Mouse (Mus musculus): ENCODE measurements around the gene Rab31. TPM values are rescaled to one million over a fixed set of nuclear protein-coding genes. Genes with fewer than 3 reads are reported as not detected.

Gene Rab31
- polyA plus RNA-seq, 2 experiments, result 2.7 to 5.0 TPM

- Histone ChIP-seq H3K9me3 (ENCODE audit: control insufficient read depth, low read length) (no peaks in the 10 kb centered on the region), H3K36me3 (replicated peaks; ENCODE audit: control insufficient read depth, insufficient read depth, low read depth) (no peaks in the 10 kb centered on the region), H3K4me1 (replicated peaks; ENCODE audit: control insufficient read depth in 2 of 2, insufficient read depth in 2 of 2, low read length in 1 of 2) (peaks cover 0 to 1% of the 10 kb centered on the region in 2 experiments; a peak in 1 of 4 replicates), H3K4me3 (ENCODE audit: insufficient read depth in 1 of 2, low read depth in 2 of 2, low read length in 2 of 2) (no peak overlapping the region), H3K27ac (no peak overlapping the region), H3K9ac (replicated peaks) (no peak overlapping the region), H3K27me3 (ENCODE audit: control insufficient read depth, insufficient read depth, low read length) (no peaks in the 10 kb centered on the region), H3K4me2 (ENCODE audit: low read depth) (no peak overlapping the region)
- DNase-seq (ENCODE audit: low read depth in 3 of 3, low spot score in 3 of 3) (no peak), ATAC-seq (ENCODE audit: insufficient read depth) (no peak)
- no peak for TF ChIP-seq EP300 (IDR thresholded peaks at IDR 0.05; ENCODE audit: low read depth)
- no peak for TF ChIP-seq CTCF (IDR thresholded peaks at IDR 0.05; ENCODE audit: low read depth)
- 45% methylated on average over 14 of the region's 14 CpGs for WGBS (ENCODE audit: insufficient replicate concordance)
These were observed 92.6 kb downstream of the Rab31 start for GRCm38 (mm10) chr17:65679806-65680446.

- TF ChIP-seq CTCF (IDR thresholded peaks at IDR 0.05; ENCODE audit: low read depth), result peak; percentile 39; the same call in 1 of the 2 replicates
- TF ChIP-seq EP300 (IDR thresholded peaks at IDR 0.05; ENCODE audit: low read depth), result no peak
- WGBS (ENCODE audit: insufficient replicate concordance), result 29% methylated on average over 1 of the region's 1 CpGs
- Histone ChIP-seq H3K4me3 (ENCODE audit: insufficient read depth in 1 of 2, low read depth in 2 of 2, low read length in 2 of 2) (no peak overlapping the region), H3K4me2 (ENCODE audit: low read depth) (no peak overlapping the region), H3K9me3 (ENCODE audit: control insufficient read depth, low read length) (no peaks in the 10 kb centered on the region), H3K4me1 (replicated peaks; ENCODE audit: control insufficient read depth in 2 of 2, insufficient read depth in 2 of 2, low read length in 1 of 2) (peaks cover 0 to 6% of the 10 kb centered on the region in 2 experiments; a peak in 2 of 4 replicates), H3K9ac (replicated peaks) (no peak overlapping the region), H3K27me3 (ENCODE audit: control insufficient read depth, insufficient read depth, low read length) (no peaks in the 10 kb centered on the region), H3K27ac (no peak overlapping the region), H3K36me3 (replicated peaks; ENCODE audit: control insufficient read depth, insufficient read depth, low read depth) (no peaks in the 10 kb centered on the region)
- no peak for DNase-seq (ENCODE audit: low read depth in 3 of 3, low spot score in 3 of 3)
- no peak for ATAC-seq (ENCODE audit: insufficient read depth)
These were observed 94.8 kb downstream of the Rab31 start for GRCm38 (mm10) chr17:65677742-65678141.

- WGBS (ENCODE audit: insufficient replicate concordance), result 71% methylated on average over 8 of the region's 8 CpGs
- Histone ChIP-seq H3K27me3 (ENCODE audit: control insufficient read depth, insufficient read depth, low read length) (no peaks in the 10 kb centered on the region), H3K36me3 (replicated peaks; ENCODE audit: control insufficient read depth, insufficient read depth, low read depth) (no peaks in the 10 kb centered on the region), H3K9ac (replicated peaks) (no peak overlapping the region), H3K4me1 (replicated peaks; ENCODE audit: control insufficient read depth in 2 of 2, insufficient read depth in 2 of 2, low read length in 1 of 2) (peaks cover 0 to 6% of the 10 kb centered on the region in 2 experiments; a peak in 2 of 4 replicates), H3K9me3 (ENCODE audit: control insufficient read depth, low read length) (no peaks in the 10 kb centered on the region), H3K27ac (no peak overlapping the region), H3K4me3 (ENCODE audit: insufficient read depth in 1 of 2, low read depth in 2 of 2, low read length in 2 of 2) (no peak overlapping the region), H3K4me2 (ENCODE audit: low read depth) (no peak overlapping the region)
- ATAC-seq (ENCODE audit: insufficient read depth), result no peak
- no peak for DNase-seq (ENCODE audit: low read depth in 3 of 3, low spot score in 3 of 3)
- no peak for TF ChIP-seq CTCF (IDR thresholded peaks at IDR 0.05; ENCODE audit: low read depth)
These were observed 96.0 kb downstream of the Rab31 start for GRCm38 (mm10) chr17:65676536-65676935.

GRCm38 (mm10) chr17:65675985-65676384, 96.6 kb downstream of the Rab31 start:
- Histone ChIP-seq H3K36me3 (replicated peaks; ENCODE audit: control insufficient read depth, insufficient read depth, low read depth) (no peaks in the 10 kb centered on the region), H3K27me3 (ENCODE audit: control insufficient read depth, insufficient read depth, low read length) (no peaks in the 10 kb centered on the region), H3K4me1 (replicated peaks; ENCODE audit: control insufficient read depth in 2 of 2, insufficient read depth in 2 of 2, low read length in 1 of 2) (peaks cover 0 to 6% of the 10 kb centered on the region in 2 experiments; a peak in 2 of 4 replicates), H3K4me2 (ENCODE audit: low read depth) (no peak overlapping the region), H3K9ac (replicated peaks) (no peak overlapping the region), H3K9me3 (ENCODE audit: control insufficient read depth, low read length) (no peaks in the 10 kb centered on the region), H3K27ac (no peak overlapping the region), H3K4me3 (ENCODE audit: insufficient read depth in 1 of 2, low read depth in 2 of 2, low read length in 2 of 2) (no peak overlapping the region)
- 72% methylated on average over 3 of the region's 3 CpGs for WGBS (ENCODE audit: insufficient replicate concordance)
- ATAC-seq (ENCODE audit: insufficient read depth) (no peak), DNase-seq (ENCODE audit: low read depth in 3 of 3, low spot score in 3 of 3) (no peak)
- TF ChIP-seq CTCF (IDR thresholded peaks at IDR 0.05; ENCODE audit: low read depth) (no peak), EP300 (IDR thresholded peaks at IDR 0.05; ENCODE audit: low read depth) (no peak)

GRCm38 (mm10) chr17:65674710-65675171, 97.8 kb downstream of the Rab31 start:
- no peaks in the 10 kb centered on the region for H3K27me3 ChIP-seq (ENCODE audit: control insufficient read depth, insufficient read depth, low read length)
- no peak overlapping the region for H3K9ac ChIP-seq (replicated peaks)
- peaks cover 0 to 6% of the 10 kb centered on the region in 2 experiments; a peak in 2 of 4 replicates for H3K4me1 ChIP-seq (replicated peaks; ENCODE audit: control insufficient read depth in 2 of 2, insufficient read depth in 2 of 2, low read length in 1 of 2)
- H3K36me3 ChIP-seq (replicated peaks; ENCODE audit: control insufficient read depth, insufficient read depth, low read depth), result no peaks in the 10 kb centered on the region
- H3K4me2 ChIP-seq (ENCODE audit: low read depth), result no peak overlapping the region
- no peak overlapping the region for H3K4me3 ChIP-seq (ENCODE audit: insufficient read depth in 1 of 2, low read depth in 2 of 2, low read length in 2 of 2)
- DNase-seq (ENCODE audit: low read depth in 3 of 3, low spot score in 3 of 3) (no peak), ATAC-seq (ENCODE audit: insufficient read depth) (no peak)
- H3K9me3 ChIP-seq (ENCODE audit: control insufficient read depth, low read length), result no peaks in the 10 kb centered on the region
- WGBS (ENCODE audit: insufficient replicate concordance), result 0% methylated on average over 1 of the region's 1 CpGs
- no peak overlapping the region for H3K27ac ChIP-seq
- TF ChIP-seq EP300 (IDR thresholded peaks at IDR 0.05; ENCODE audit: low read depth) (no peak), CTCF (IDR thresholded peaks at IDR 0.05; ENCODE audit: low read depth) (no peak)
